Mouse (Mus musculus) lung, embryonic 14.5 days (tissue): ENCODE results near the gene Cenpt. TPM values are rescaled to one million over a fixed set of nuclear protein-coding genes. Genes with fewer than 3 reads are reported as not detected.

ENCODE experiments used
- ATAC-seq: fragments of 200-750 bp; cut with Nextera tagmentation; 2 replicates; pipeline ENCODE4 v1.8.0; 2017; ENCODE audit warnings: mild to moderate bottlenecking, moderate TSS enrichment, moderate library complexity; ENCODE audit not compliant: insufficient read depth
- DNase-seq: peaks from one replicate; pipeline ENCODE4 v3.0.0-alpha.2; 2015
- H3K27ac ChIP-seq: fragments of 300-500 bp; sonication (generic); 2 replicates; pipeline ENCODE4 v1.5.1; 2014; ENCODE audit warnings: low read depth, mild to moderate bottlenecking, moderate library complexity
- H3K27me3 ChIP-seq: fragments of 300-500 bp; sonication (generic); 2 replicates; pipeline ENCODE4 v1.6.1; 2014; ENCODE audit warnings: low read length, control low read depth; ENCODE audit not compliant: insufficient read depth
- H3K36me3 ChIP-seq: fragments of 300-500 bp; sonication (generic); 2 replicates; pipeline ENCODE4 v1.6.1; 2014; ENCODE audit warnings: control low read depth; ENCODE audit not compliant: insufficient read depth
- H3K4me1 ChIP-seq: fragments of 300-500 bp; sonication (generic); 2 replicates; pipeline ENCODE4 v1.6.1; 2014; ENCODE audit warnings: antibody characterized with exemption, control low read depth; ENCODE audit not compliant: insufficient read depth
- H3K4me2 ChIP-seq: fragments of 300-500 bp; sonication (generic); 2 replicates; pipeline ENCODE4 v1.6.1; 2014; ENCODE audit warnings: mild to moderate bottlenecking
- H3K4me3 ChIP-seq: fragments of 300-500 bp; sonication (generic); 2 replicates; pipeline ENCODE4 v1.5.1; 2014; ENCODE audit warnings: low read depth, low read length
- H3K9ac ChIP-seq: fragments of 300-500 bp; sonication (generic); 2 replicates; pipeline ENCODE4 v1.6.1; 2014
- H3K9me3 ChIP-seq: fragments of 300-500 bp; sonication (generic); 2 replicates; pipeline ENCODE4 v1.6.1; 2016; ENCODE audit warnings: low read depth, low read length, control low read depth
- CTCF ChIP-seq: IDR thresholded peaks from 2 replicates; pipeline ENCODE4 v1.5.1; 2016; ENCODE audit warnings: antibody characterized with exemption, low read depth
- WGBS: fragments of 180-500 bp; shearing (Covaris S2); extraction: QIAGEN DNeasy Blood & Tissue Kit; methylation state at CpG from one replicate; pipeline ENCODE4 v1.1.7; 2014; 5-methylcytosine and 5-hydroxymethylcytosine counted together
- polyA plus RNA-seq: library from polyadenylated mRNA; unstranded; fragments of >200 nt; fragmentation: Nextera tagmentation; extraction: Ambion mirVana; gene quantifications from 2 replicates; pipeline ENCODE4 v1.2.1, GENCODE M21; 2014

Cenpt gene
- polyA plus RNA-seq, 1 experiment from 2014 or later: 46.2 TPM

GRCm38 (mm10) chr8:105795785-105796184 lies 57.3 kb downstream of the Cenpt start:
- TF ChIP-seq CTCF: no peak
- ATAC-seq (no peak), DNase-seq (no peak)
- 73% methylated on average over 1 of the region's 1 CpGs for WGBS
- no peak overlapping the region for H3K9ac ChIP-seq
- no peak overlapping the region for H3K4me2 ChIP-seq
- no peaks in the 10 kb centered on the region for H3K27me3 ChIP-seq
- no peak overlapping the region for H3K4me3 ChIP-seq
- no peaks in the 10 kb centered on the region for H3K9me3 ChIP-seq
- peaks cover 13% of the 10 kb centered on the region for H3K4me1 ChIP-seq
- 0 out of 2 replicates have a peak, but pooled peaks cover 8% of the 10 kb centered on the region for H3K36me3 ChIP-seq
- no peak overlapping the region for H3K27ac ChIP-seq

Other genes with a start within 250 kb of the Cenpt start
- gene Ripor1, start 248.0 kb downstream of the Cenpt start, polyA plus RNA-seq: 32.1 and 33.7 TPM in 2 replicates
- gene Ctcf, start 216.7 kb downstream of the Cenpt start, polyA plus RNA-seq: 127 and 129 TPM in 2 replicates
- gene Agrp, start 215.9 kb downstream of the Cenpt start, polyA plus RNA-seq: 0.69 and 0.89 TPM in 2 replicates
- gene Carmil2, start 167.0 kb downstream of the Cenpt start, polyA plus RNA-seq: 0.70 and 1.1 TPM in 2 replicates
- 62.2 and 68.6 TPM in 2 replicates for gene Acd, start 152.2 kb downstream of the Cenpt start, polyA plus RNA-seq
- gene Pard6a, start 152.1 kb downstream of the Cenpt start, polyA plus RNA-seq: 13.4 and 13.6 TPM in 2 replicates
- 0.15 TPM in 1 of 2 replicates, not detected in the other for gene 4933405L10Rik, start 145.6 kb downstream of the Cenpt start, polyA plus RNA-seq
- gene Enkd1, start 145.1 kb downstream of the Cenpt start, polyA plus RNA-seq: 28.7 and 29.7 TPM in 2 replicates
- gene Gfod2, start 94.6 kb downstream of the Cenpt start, polyA plus RNA-seq: 21.2 and 22.6 TPM in 2 replicates
- gene Ranbp10, start 25.9 kb downstream of the Cenpt start, polyA plus RNA-seq: 12.2 and 13.8 TPM in 2 replicates
- 0.09 and 0.11 TPM in 2 replicates for gene Tsnaxip1, start 25.5 kb downstream of the Cenpt start, polyA plus RNA-seq
- 62.7 and 70.7 TPM in 2 replicates for gene Thap11, start 1.9 kb upstream of the Cenpt start, polyA plus RNA-seq
- 317 and 347 TPM in 2 replicates for gene Nutf2, start 7.3 kb upstream of the Cenpt start, polyA plus RNA-seq
- gene Edc4, start 27.6 kb upstream of the Cenpt start, polyA plus RNA-seq: 48.2 and 55.4 TPM in 2 replicates
- 0.97 TPM in 1 of 2 replicates, not detected in the other for gene Nrn1l, start 40.3 kb upstream of the Cenpt start, polyA plus RNA-seq
- 32.0 and 33.7 TPM in 2 replicates for gene Pskh1, start 47.2 kb upstream of the Cenpt start, polyA plus RNA-seq
- 0.41 and 0.68 TPM in 2 replicates for gene Ctrl, start 80.6 kb upstream of the Cenpt start, polyA plus RNA-seq
- 33.6 and 34.0 TPM in 2 replicates for gene Psmb10, start 85.2 kb upstream of the Cenpt start, polyA plus RNA-seq
- gene Lcat, start 90.1 kb upstream of the Cenpt start, polyA plus RNA-seq: 1.2 and 2.1 TPM in 2 replicates
- 32.9 and 35.8 TPM in 2 replicates for gene Slc12a4, start 112.8 kb upstream of the Cenpt start, polyA plus RNA-seq
- not detected in 2 replicates for gene Dpep3, start 126.2 kb upstream of the Cenpt start, polyA plus RNA-seq
- 20.0 and 20.3 TPM in 2 replicates for gene Dus2, start 138.1 kb upstream of the Cenpt start, polyA plus RNA-seq
- not detected in 2 replicates for gene Dpep2nb, start 152.7 kb upstream of the Cenpt start, polyA plus RNA-seq
- 19.1 and 19.5 TPM in 2 replicates for gene Ddx28, start 158.6 kb upstream of the Cenpt start, polyA plus RNA-seq
- 7.1 and 7.6 TPM in 2 replicates for gene Nfatc3, start 205.6 kb upstream of the Cenpt start, polyA plus RNA-seq